Mouse (Mus musculus): ENCODE data around the gene Fam240b. TPM values are rescaled to one million over a fixed set of nuclear protein-coding genes. Genes with fewer than 3 reads are reported as not detected.

Fam240b gene
- polyA plus RNA-seq, 1 experiment from 2014 or later, result not detected

DNA sequence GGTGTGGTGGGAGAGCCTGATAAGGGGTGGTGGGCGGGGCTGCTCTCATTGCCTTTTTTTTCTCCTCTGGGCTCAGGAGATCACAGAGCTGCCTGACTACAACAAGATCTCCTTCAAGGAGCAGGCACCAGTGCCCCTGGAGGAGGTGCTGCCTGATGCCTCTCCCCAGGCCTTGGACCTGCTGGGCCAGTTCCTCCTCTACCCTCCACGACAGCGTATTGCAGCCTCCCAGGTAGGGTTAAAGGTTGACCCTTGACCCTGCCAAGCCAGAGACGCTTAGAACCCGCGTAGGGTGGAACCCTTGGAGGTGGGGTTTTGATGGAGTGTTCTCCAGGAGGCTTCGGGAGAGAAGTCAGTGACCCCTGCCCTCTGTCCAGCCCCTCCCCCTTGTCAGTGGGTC, 59.8 kb downstream of the Fam240b start:
- ATAC-seq (ENCODE audit: low FRiP score, low TSS enrichment) (no peak), DNase-seq (ENCODE audit: low spot score) (no peak)
- H3K4me2 ChIP-seq (replicated peaks; ENCODE audit: low read depth), result no peak overlapping the region
- H3K4me1 ChIP-seq (replicated peaks; ENCODE audit: control insufficient read depth, insufficient read depth), result no peaks in the 10 kb centered on the region; the same call in 1 of the 2 replicates
- H3K27me3 ChIP-seq (ENCODE audit: control insufficient read depth, insufficient read depth, low read length), result no peaks in the 10 kb centered on the region
- TF ChIP-seq CTCF (IDR thresholded peaks at IDR 0.05; ENCODE audit: low read depth), result no peak
- TF ChIP-seq EP300 (optimal IDR thresholded peaks at IDR 0.05), result no peak
- no peak overlapping the region for H3K27ac ChIP-seq (replicated peaks)
- H3K36me3 ChIP-seq (ENCODE audit: control insufficient read depth, insufficient read depth, low read length), result no peaks in the 10 kb centered on the region
- H3K4me3 ChIP-seq (ENCODE audit: low read depth, low read length), result no peak overlapping the region
- WGBS, result 39% methylated on average over 7 of the region's 7 CpGs
- H3K9me3 ChIP-seq (ENCODE audit: control insufficient read depth, low read length), result no peaks in the 10 kb centered on the region
- H3K9ac ChIP-seq (ENCODE audit: low read length), result no peak overlapping the region

DNA sequence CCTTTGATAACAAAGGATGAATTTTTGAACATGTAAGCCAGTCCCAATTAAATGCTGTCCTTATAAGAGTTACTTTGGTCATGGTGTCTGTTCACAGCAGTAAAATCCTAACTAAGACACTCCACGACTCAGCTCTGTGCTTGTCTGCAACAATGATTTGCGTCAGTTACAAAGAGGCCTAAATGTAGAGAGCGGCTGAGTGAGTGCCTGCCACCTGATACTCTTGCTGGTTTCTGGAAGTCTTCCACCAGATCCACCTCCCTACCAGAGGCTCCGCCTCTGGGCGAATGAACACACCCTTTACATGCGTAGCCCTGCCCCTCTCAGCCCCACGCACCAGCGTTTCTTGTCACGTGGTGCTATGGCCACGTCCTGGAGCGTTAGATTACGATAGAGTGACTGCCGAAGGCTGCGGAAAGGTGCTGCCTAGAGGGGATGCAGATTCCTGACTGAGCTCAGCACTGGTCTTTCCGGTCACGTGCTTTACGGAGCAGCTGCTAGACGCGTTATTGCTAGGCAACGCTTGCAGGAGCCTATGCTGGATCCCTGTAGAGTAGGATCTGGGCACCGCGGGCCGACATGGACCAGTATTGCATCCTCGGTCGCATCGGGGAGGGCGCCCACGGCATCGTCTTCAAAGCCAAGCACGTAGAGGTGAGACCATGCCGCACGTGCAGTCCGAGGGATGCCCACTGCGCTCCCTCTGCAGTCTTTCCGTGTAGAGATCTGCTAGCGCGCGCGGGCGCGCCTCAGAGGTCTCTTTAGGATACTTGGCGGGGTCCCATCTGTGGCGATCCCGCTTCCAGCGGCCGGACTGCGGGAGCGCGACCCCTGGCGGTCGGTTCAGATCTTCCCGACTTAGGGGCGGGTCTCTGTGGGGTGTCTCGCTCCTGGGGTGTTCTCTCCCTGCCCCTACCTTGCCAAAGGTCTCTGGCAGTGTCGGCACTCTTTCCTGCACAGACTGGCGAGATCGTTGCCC, 65.3 kb downstream of the Fam240b start, which contains the start of gene Cdk20:
Gene Cdk20, plus strand, starts transcription at position 298 of the 979 bp plus-strand sequence.
- Histone ChIP-seq H3K4me1 (replicated peaks; ENCODE audit: control insufficient read depth, insufficient read depth) (no peaks in the 10 kb centered on the region; the same call in 1 of the 2 replicates), H3K4me3 (ENCODE audit: low read depth, low read length) (peak within 1 kb of the TSS; percentile 69), H3K27ac (replicated peaks) (peak within 1 kb of the TSS; percentile 89), H3K27me3 (ENCODE audit: control insufficient read depth, insufficient read depth, low read length) (no peaks in the 10 kb centered on the region), H3K9me3 (ENCODE audit: control insufficient read depth, low read length) (no peaks in the 10 kb centered on the region), H3K9ac (ENCODE audit: low read length) (peak within 1 kb of the TSS; percentile 66), H3K4me2 (replicated peaks; ENCODE audit: low read depth) (peak within 1 kb of the TSS; percentile 88), H3K36me3 (ENCODE audit: control insufficient read depth, insufficient read depth, low read length) (no peaks in the 10 kb centered on the region)
- WGBS, result 0% methylated on average over 57 of the region's 57 CpGs
- ATAC-seq (ENCODE audit: low FRiP score, low TSS enrichment), result peak; percentile 100
- TF ChIP-seq CTCF (IDR thresholded peaks at IDR 0.05; ENCODE audit: low read depth), result peak; percentile 84
- no peak for TF ChIP-seq EP300 (optimal IDR thresholded peaks at IDR 0.05)
- DNase-seq (ENCODE audit: low spot score), result peak; percentile 92

Other genes starting within 250 kb of the Fam240b start
- gene Cdc14b, start 222.5 kb downstream of the Fam240b start, polyA plus RNA-seq (2015; fragmentation: Nextera tagmentation; extraction: Ambion mirVana), result 11.8 and 12.1 TPM in 2 replicates
- gene Aaed1, start 185.1 kb downstream of the Fam240b start, polyA plus RNA-seq (2015; fragmentation: Nextera tagmentation; extraction: Ambion mirVana), result 47.2 and 47.9 TPM in 2 replicates
- 183 and 184 TPM in 2 replicates for gene Ctsl, start 126.9 kb downstream of the Fam240b start, polyA plus RNA-seq (2015; fragmentation: Nextera tagmentation; extraction: Ambion mirVana)
- gene Cdk20, start 65.5 kb downstream of the Fam240b start, polyA plus RNA-seq (2015; fragmentation: Nextera tagmentation; extraction: Ambion mirVana), result 4.5 and 5.3 TPM in 2 replicates

Measured in stomach, postnatal 0 days (tissue).